Comparison of ENCODE assay signal across 8 mouse cellular contexts in the genomic region with DNA sequence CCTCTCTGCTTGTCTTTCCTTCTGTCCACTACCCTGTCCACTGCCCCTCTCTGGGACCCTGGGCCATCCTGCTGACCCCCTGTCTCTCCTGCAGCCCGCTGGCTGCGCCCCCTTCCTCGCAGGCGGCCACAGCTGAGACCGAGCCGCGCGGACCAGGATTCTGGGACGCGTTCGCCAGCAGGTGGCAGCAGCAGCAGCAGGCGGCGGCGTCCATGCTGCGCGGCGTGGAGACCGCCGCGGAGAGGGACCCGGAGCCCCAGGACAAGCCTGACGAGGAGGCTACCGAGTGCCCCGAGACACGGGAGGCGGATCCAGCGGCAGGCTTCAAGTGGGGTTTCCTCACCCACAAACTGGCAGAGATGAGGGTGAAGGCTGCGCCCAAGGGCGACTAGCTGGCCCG. TPM values are rescaled to one million over a fixed set of nuclear protein-coding genes. Genes with fewer than 3 reads are reported as not detected.
DNase-seq lines count a peak whose midpoint lies in the region; ATAC-seq and TF ChIP-seq lines count a peak whose summit lies in the region.
"Had no signal": no experiment of that assay in that cellular context is flagged by ENCODE, and none has a peak within 500 bp of the region (broad histone marks: within the 10 kb centered on the region; RNA-seq: fewer than 3 reads in every experiment).

No protein-coding gene starts in this region.

- H3K4me1 ChIP-seq in hindbrain, embryonic 15.5 days (replicated peaks), result peaks cover 68% of the 10 kb centered on the region
- H3K4me1 ChIP-seq in midbrain, embryonic 11.5 days (ENCODE audit: control insufficient read depth, insufficient read depth, low read length), result peaks cover 42% of the 10 kb centered on the region
- H3K4me1 ChIP-seq in small intestine, adult 2 months (ENCODE audit: control insufficient read depth, insufficient read depth, insufficient read length, low read length), result peaks cover 20% of the 10 kb centered on the region

- H3K4me3 ChIP-seq in hindbrain, embryonic 15.5 days, result peak overlapping the region; percentile 56
- H3K4me3 ChIP-seq in midbrain, embryonic 11.5 days (ENCODE audit: low read depth, low read length), result peak overlapping the region; percentile 28
- H3K4me3 ChIP-seq in small intestine, adult 2 months (ENCODE audit: low read depth, low read length), result peak overlapping the region; percentile 60

- no peak overlapping the region for H3K27ac ChIP-seq in hindbrain, embryonic 15.5 days (replicated peaks)
- no peak overlapping the region for H3K27ac ChIP-seq in midbrain, embryonic 11.5 days (ENCODE audit: low read depth, low read length)
- H3K27ac ChIP-seq in small intestine, adult 2 months (ENCODE audit: insufficient read depth, low read depth, low read length), result no peak overlapping the region

- no peaks in the 10 kb centered on the region for H3K36me3 ChIP-seq in hindbrain, embryonic 15.5 days
- H3K36me3 ChIP-seq in midbrain, embryonic 11.5 days (ENCODE audit: control insufficient read depth, insufficient read depth, low read length), result no peaks in the 10 kb centered on the region
- no peaks in the 10 kb centered on the region for H3K36me3 ChIP-seq in small intestine, adult 2 months (ENCODE audit: control insufficient read depth, insufficient read depth, low read length)

- H3K27me3 ChIP-seq in hindbrain, embryonic 15.5 days, result peaks cover 45% of the 10 kb centered on the region
- H3K27me3 ChIP-seq in midbrain, embryonic 11.5 days (ENCODE audit: control insufficient read depth, insufficient read depth, low read length), result peaks cover 52% of the 10 kb centered on the region
- H3K27me3 ChIP-seq in small intestine, adult 2 months (ENCODE audit: control insufficient read depth, insufficient read depth, low read length), result peaks cover 50% of the 10 kb centered on the region

- H3K9ac ChIP-seq in hindbrain, embryonic 15.5 days, result peak overlapping the region; percentile 41
- peak overlapping the region; percentile 43; the same call in 1 of the 2 replicates for H3K9ac ChIP-seq in midbrain, embryonic 11.5 days (ENCODE audit: low read length)

- H3K4me2 ChIP-seq in hindbrain, embryonic 15.5 days, result peak overlapping the region; percentile 89
- H3K4me2 ChIP-seq in midbrain, embryonic 11.5 days, result peak overlapping the region; percentile 55

- intact Hi-C loops in left cerebral cortex, postnatal 4 days (cut with DNase I), result no loop called here

- peak; percentile 62 for DNase-seq in Muller cell, postnatal 12 days (ENCODE audit: inconsistent ontology term)
- peak; percentile 38 for DNase-seq in cerebellum, adult 9-10 months
- peak; percentile 54 for DNase-seq in frontal cortex, postnatal 25 days (ENCODE audit: low spot score in 2 of 2)
- peak; percentile 64 for DNase-seq in left cerebral cortex, postnatal 4 days
- no peak for DNase-seq in midbrain, embryonic 11.5 days (ENCODE audit: low spot score, missing footprints)

- peak; percentile 29; the same call in 1 of the 2 replicates for ATAC-seq in hindbrain, embryonic 15.5 days (ENCODE audit: low FRiP score, low read depth)
- peak; percentile 38 for ATAC-seq in midbrain, embryonic 11.5 days (ENCODE audit: low FRiP score)

- no peaks in the 10 kb centered on the region for H3K9me3 ChIP-seq in hindbrain, embryonic 15.5 days
- no peaks in the 10 kb centered on the region for H3K9me3 ChIP-seq in midbrain, embryonic 11.5 days (ENCODE audit: control insufficient read depth, low read length)

- TF ChIP-seq POLR2A in small intestine, adult 2 months (IDR thresholded peaks at IDR 0.05; ENCODE audit: low read depth, low read length), result no peak

- under 1% methylated on average over 30 of the region's 30 CpGs for WGBS in hindbrain, embryonic 15.5 days
- WGBS in midbrain, embryonic 11.5 days, result under 1% methylated on average over 30 of the region's 30 CpGs
- 2% methylated on average over 30 of the region's 30 CpGs for WGBS in small intestine, adult 2 months

- peak; percentile 66; the same call in 1 of the 2 replicates for TF ChIP-seq CTCF in small intestine, adult 2 months (IDR thresholded peaks at IDR 0.05; ENCODE audit: extremely low read depth, insufficient read length, insufficient replicate concordance, low read depth, low read length)

RNA-seq across cellular contexts. Expression of a gene that starts 2.9 kb away (rescaled TPM):
- 0.52 and 0.83 TPM in 2 replicates for polyA plus RNA-seq in hindbrain, embryonic 15.5 days (2015; fragmentation: Nextera tagmentation; extraction: Ambion mirVana)
- total RNA-seq in left cerebral cortex, postnatal 4 days (2021), result not detected
- polyA plus RNA-seq in midbrain, embryonic 11.5 days (2014; fragmentation: Nextera tagmentation; extraction: Ambion mirVana), result 0.22 TPM in 1 of 2 replicates, not detected in the other
- 0.35 TPM in 1 of 2 replicates, not detected in the other for polyA plus RNA-seq in small intestine, adult 2 months (2012; rRNA removed)
- total RNA-seq: layer of hippocampus, adult 8-10 months had no signal

RNA-seq across cellular contexts. Expression of a gene that starts 4.3 kb away (rescaled TPM):
- polyA plus RNA-seq in hindbrain, embryonic 15.5 days (2015; fragmentation: Nextera tagmentation; extraction: Ambion mirVana), result 16.8 and 18.9 TPM in 2 replicates
- total RNA-seq in left cerebral cortex, postnatal 4 days (2021), result 1 to 10 TPM; 7.5 to 8.4 TPM
- 4.2 and 5.1 TPM in 2 replicates for polyA plus RNA-seq in midbrain, embryonic 11.5 days (2014; fragmentation: Nextera tagmentation; extraction: Ambion mirVana)
- 8.6 and 16.7 TPM in 2 replicates for polyA plus RNA-seq in small intestine, adult 2 months (2012; rRNA removed)

RNA-seq across cellular contexts. Expression of a gene that starts 4.3 kb away (rescaled TPM):
- 13.3 and 13.8 TPM in 2 replicates for polyA plus RNA-seq in hindbrain, embryonic 15.5 days (2015; fragmentation: Nextera tagmentation; extraction: Ambion mirVana)
- total RNA-seq in left cerebral cortex, postnatal 4 days (2021), result 10 to 100 TPM; 15.4 to 16.5 TPM
- polyA plus RNA-seq in midbrain, embryonic 11.5 days (2014; fragmentation: Nextera tagmentation; extraction: Ambion mirVana), result 16.8 and 17.0 TPM in 2 replicates
- polyA plus RNA-seq in small intestine, adult 2 months (2012; rRNA removed), result 6.4 and 7.2 TPM in 2 replicates

RNA-seq across cellular contexts. Expression of a gene that starts 6.2 kb away (rescaled TPM):
- polyA plus RNA-seq in hindbrain, embryonic 15.5 days (2015; fragmentation: Nextera tagmentation; extraction: Ambion mirVana), result 0.48 and 0.64 TPM in 2 replicates
- not detected for total RNA-seq in left cerebral cortex, postnatal 4 days (2021)
- polyA plus RNA-seq in midbrain, embryonic 11.5 days (2014; fragmentation: Nextera tagmentation; extraction: Ambion mirVana), result 0.37 TPM in 1 of 2 replicates, not detected in the other
- polyA plus RNA-seq in small intestine, adult 2 months (2012; rRNA removed), result not detected in 2 replicates
- total RNA-seq: layer of hippocampus, adult 8-10 months had no signal

RNA-seq across cellular contexts. Expression of a gene that starts 11.5 kb away (rescaled TPM):
- 0.10 and 0.30 TPM in 2 replicates for polyA plus RNA-seq in hindbrain, embryonic 15.5 days (2015; fragmentation: Nextera tagmentation; extraction: Ambion mirVana)
- under 1 TPM; 0.22 to 0.36 TPM for total RNA-seq in left cerebral cortex, postnatal 4 days (2021)
- polyA plus RNA-seq in midbrain, embryonic 11.5 days (2014; fragmentation: Nextera tagmentation; extraction: Ambion mirVana), result 0.05 TPM in 1 of 2 replicates, not detected in the other
- 16.3 and 42.5 TPM in 2 replicates for polyA plus RNA-seq in small intestine, adult 2 months (2012; rRNA removed)
